Mouse (Mus musculus): ENCODE measurements at regions not wholly inside any gene's neighbourhood (a gene's known extent, or its start where the extent isn't known, plus 50 kb on each side); places are given as distances from the start of the nearest gene placed in this dataset.

- DNase-seq (ENCODE audit: low spot score), result no peak
Observed at GRCm38 (mm10) chr9:84408260-84409203, 483.6 kb downstream of the Bckdhb start.
